Comparison of ENCODE assay signal across 15 mouse cellular contexts in genomic region chr17:27389221-27390000, GRCm38 (mm10).
DNase-seq lines count a peak whose midpoint lies in the region; ATAC-seq and TF ChIP-seq lines count a peak whose summit lies in the region.
"Had no signal": no experiment of that assay in that cellular context is flagged by ENCODE, and none has a peak within 500 bp of the region (broad histone marks: within the 10 kb centered on the region; RNA-seq: fewer than 3 reads in every experiment).

No protein-coding gene starts in this region.

- H3K4me2 ChIP-seq in forebrain, postnatal 0 days (ENCODE audit: low read depth), result no peak overlapping the region
- H3K4me2 ChIP-seq in neural tube, embryonic 14.5 days (ENCODE audit: low read depth, low read length), result no peak overlapping the region
- H3K4me2 ChIP-seq: embryonic facial prominence, embryonic 15.5 days; intestine, embryonic 15.5 days had no signal

- H3K9ac ChIP-seq in forebrain, postnatal 0 days, result no peak overlapping the region
- H3K9ac ChIP-seq in neural tube, embryonic 14.5 days (replicated peaks; ENCODE audit: low read depth, low read length), result no peak overlapping the region
- H3K9ac ChIP-seq: embryonic facial prominence, embryonic 15.5 days; intestine, embryonic 15.5 days; liver, embryonic 14.5 days had no signal

- ATAC-seq in forebrain, postnatal 0 days, result peak; percentile 75
- peak; percentile 39; the same call in 1 of the 2 replicates for ATAC-seq in neural tube, embryonic 14.5 days (ENCODE audit: low read depth)
- ATAC-seq: intestine, embryonic 15.5 days; Patski had no signal

- DNase-seq in layer of hippocampus, adult 9-11 months, result peak; percentile 11
- DNase-seq in layer of hippocampus, postnatal 10 days (ENCODE audit: low spot score in 2 of 2), result no peak
- peak; percentile 74 for DNase-seq in adrenal gland, postnatal 10 days
- peak; percentile 59 for DNase-seq in forebrain, postnatal 0 days
- no peak for DNase-seq in left cerebral cortex, adult 2 months (ENCODE audit: extremely low spot score in 1 of 2, low spot score in 2 of 2)
- no peak for DNase-seq in right cerebral cortex, postnatal 25 days
- no peak for DNase-seq in heart, adult 11 months
- DNase-seq: cerebellum, adult 9-11 months; thymus, adult 18-20 months had no signal

- no peaks in the 10 kb centered on the region for H3K27me3 ChIP-seq in forebrain, postnatal 0 days (ENCODE audit: insufficient read depth, low read length)
- peaks cover 3% of the 10 kb centered on the region; the same call in 1 of the 2 replicates for H3K27me3 ChIP-seq in neural tube, embryonic 14.5 days (ENCODE audit: control insufficient read depth, insufficient read depth, low read length)
- H3K27me3 ChIP-seq: embryonic facial prominence, embryonic 15.5 days; intestine, embryonic 15.5 days had no signal

- H3K4me3 ChIP-seq in forebrain, postnatal 0 days (ENCODE audit: low read depth, low read length), result no peak overlapping the region
- H3K4me3 ChIP-seq in neural tube, embryonic 14.5 days (ENCODE audit: low read depth, low read length), result no peak overlapping the region
- H3K4me3 ChIP-seq in left cerebral cortex, adult 2 months, result no peak overlapping the region
- H3K4me3 ChIP-seq: embryonic facial prominence, embryonic 15.5 days; intestine, embryonic 15.5 days; layer of hippocampus, adult 2 months had no signal

- no peaks in the 10 kb centered on the region for H3K36me3 ChIP-seq in forebrain, postnatal 0 days (ENCODE audit: insufficient read depth)
- no peaks in the 10 kb centered on the region for H3K36me3 ChIP-seq in neural tube, embryonic 14.5 days (ENCODE audit: control insufficient read depth, insufficient read depth, low read length)
- H3K36me3 ChIP-seq: embryonic facial prominence, embryonic 15.5 days; intestine, embryonic 15.5 days had no signal

- TF ChIP-seq CTCF in forebrain, postnatal 0 days (IDR thresholded peaks at IDR 0.05; ENCODE audit: low read depth), result no peak
- TF ChIP-seq CTCF in left cerebral cortex, adult 2 months (IDR thresholded peaks at IDR 0.05), result no peak

- WGBS in forebrain, postnatal 0 days, result 22% methylated on average over 13 of the region's 13 CpGs
- WGBS in neural tube, embryonic 14.5 days, result 29% methylated on average over 13 of the region's 13 CpGs

- H3K9me3 ChIP-seq in forebrain, postnatal 0 days (ENCODE audit: low read length), result no peaks in the 10 kb centered on the region
- no peaks in the 10 kb centered on the region for H3K9me3 ChIP-seq in neural tube, embryonic 14.5 days (ENCODE audit: control insufficient read depth, low read length)
- H3K9me3 ChIP-seq: embryonic facial prominence, embryonic 15.5 days; intestine, embryonic 15.5 days had no signal

- peaks cover 3% of the 10 kb centered on the region for H3K4me1 ChIP-seq in forebrain, postnatal 0 days (ENCODE audit: insufficient read depth)
- peaks cover 13% of the 10 kb centered on the region for H3K4me1 ChIP-seq in neural tube, embryonic 14.5 days (ENCODE audit: control insufficient read depth, insufficient read depth, low read length)

- intact Hi-C loops in left cerebral cortex, adult 2 months (cut with DNase I), result no loop called here

- H3K27ac ChIP-seq in forebrain, postnatal 0 days (ENCODE audit: low read depth, low read length), result no peak overlapping the region
- no peak overlapping the region for H3K27ac ChIP-seq in neural tube, embryonic 14.5 days (ENCODE audit: low read depth, low read length)
- H3K27ac ChIP-seq in left cerebral cortex, adult 2 months, result no peak overlapping the region
- H3K27ac ChIP-seq: embryonic facial prominence, embryonic 15.5 days; intestine, embryonic 15.5 days; layer of hippocampus, adult 2 months; liver, embryonic 14.5 days had no signal

Comparison
In these comparisons a context has a peak if more than half of its experiments do, and no peak if none do; other contexts are left out.
1. DNase-seq: peak in layer of hippocampus, adult 9-11 months (single experiment), adrenal gland, postnatal 10 days (single experiment) and forebrain, postnatal 0 days (single experiment); none in layer of hippocampus, postnatal 10 days (0 of 2), left cerebral cortex, adult 2 months (0 of 2), right cerebral cortex, postnatal 25 days (single experiment) and heart, adult 11 months (single experiment).